Mouse (Mus musculus): ENCODE results near the gene Sipa1l2. TPM values are rescaled to one million over a fixed set of nuclear protein-coding genes. Genes with fewer than 3 reads are reported as not detected.
A peak's percentile ranks its signal among the peaks of the same experiment; 100 is the strongest.

Sipa1l2 gene
- polyA plus RNA-seq, 1 experiment from 2014 or later: 11.6 TPM

DNA sequence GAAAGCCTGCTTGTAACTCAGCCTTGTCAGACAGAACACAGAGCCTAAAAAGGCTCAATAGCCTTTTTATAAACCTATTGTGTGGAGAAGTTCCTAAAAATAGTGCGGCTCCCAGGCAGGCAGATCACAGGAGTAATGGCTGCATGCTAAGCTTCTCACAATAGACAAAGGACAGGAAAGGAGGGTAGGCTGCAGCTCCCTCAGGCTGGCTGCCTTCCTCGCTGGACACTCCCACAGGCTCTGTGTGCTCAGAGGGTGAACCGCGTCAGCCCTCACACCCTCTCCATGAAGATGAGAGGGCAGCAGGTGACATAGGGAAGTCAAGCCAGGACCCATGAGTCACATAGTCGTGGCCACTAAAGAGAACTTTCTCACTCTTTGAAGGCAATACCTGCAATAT, 55.7 kb downstream of the Sipa1l2 start:
- Histone ChIP-seq H3K27ac (ENCODE audit: low read depth, low read length) (peak overlapping the region; percentile 42; the same call in 1 of the 2 replicates), H3K36me3 (ENCODE audit: control insufficient read depth, insufficient read depth, low read length) (no peaks in the 10 kb centered on the region), H3K4me1 (ENCODE audit: control insufficient read depth, insufficient read depth, low read length) (peaks cover 20% of the 10 kb centered on the region), H3K4me2 (ENCODE audit: low read depth) (no peak overlapping the region), H3K9me3 (ENCODE audit: control insufficient read depth, low read length) (no peaks in the 10 kb centered on the region), H3K27me3 (ENCODE audit: control insufficient read depth, insufficient read depth, low read length) (no peaks in the 10 kb centered on the region), H3K4me3 (ENCODE audit: low read depth, low read length) (no peak overlapping the region), H3K9ac (ENCODE audit: low read length) (no peak overlapping the region)
- ATAC-seq (ENCODE audit: insufficient read depth, low FRiP score, low TSS enrichment) (no peak), DNase-seq (ENCODE audit: low spot score) (no peak)
- WGBS: 16% methylated on average over 5 of the region's 5 CpGs

DNA sequence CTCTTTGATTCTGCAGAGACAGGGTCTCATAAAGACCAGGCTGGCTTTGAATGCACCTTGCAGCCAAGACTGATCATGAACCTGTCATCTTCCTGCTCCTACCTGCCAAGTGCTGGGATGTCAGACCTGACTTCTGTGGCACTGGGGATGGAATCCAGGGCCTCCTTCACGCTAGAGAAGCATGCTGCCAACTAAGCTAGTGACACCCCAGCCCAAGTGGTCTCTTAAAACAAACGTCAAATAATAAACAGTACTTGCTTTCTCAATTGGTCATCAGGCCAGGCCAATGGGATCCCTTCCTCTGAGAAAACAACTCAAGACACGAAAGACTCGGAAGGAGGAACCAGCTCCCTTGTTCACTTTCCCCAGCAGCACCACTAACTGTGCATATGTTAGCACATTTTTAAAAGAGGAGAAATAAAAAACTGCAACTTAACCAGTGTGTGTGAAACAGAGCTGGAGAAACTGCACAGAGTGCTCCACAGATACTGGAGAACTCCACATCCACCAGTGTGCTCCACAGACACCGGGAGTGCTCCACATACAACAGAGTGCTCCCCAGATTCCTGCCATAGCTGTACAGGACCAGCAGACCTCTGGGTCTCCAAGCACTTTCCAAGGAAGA, 56.3 kb downstream of the Sipa1l2 start:
- no peaks in the 10 kb centered on the region for H3K9me3 ChIP-seq (ENCODE audit: control insufficient read depth, low read length)
- no peak overlapping the region for H3K4me3 ChIP-seq (ENCODE audit: low read depth, low read length)
- H3K27me3 ChIP-seq (ENCODE audit: control insufficient read depth, insufficient read depth, low read length): no peaks in the 10 kb centered on the region
- no peak overlapping the region for H3K9ac ChIP-seq (ENCODE audit: low read length)
- DNase-seq (ENCODE audit: low spot score) (no peak), ATAC-seq (ENCODE audit: insufficient read depth, low FRiP score, low TSS enrichment) (no peak)
- H3K4me1 ChIP-seq (ENCODE audit: control insufficient read depth, insufficient read depth, low read length): peaks cover 20% of the 10 kb centered on the region
- no peaks in the 10 kb centered on the region for H3K36me3 ChIP-seq (ENCODE audit: control insufficient read depth, insufficient read depth, low read length)
- H3K27ac ChIP-seq (ENCODE audit: low read depth, low read length): peak overlapping the region; percentile 42; the same call in 1 of the 2 replicates
- 58% methylated on average over 5 of the region's 5 CpGs for WGBS
- H3K4me2 ChIP-seq (ENCODE audit: low read depth): no peak overlapping the region

DNA sequence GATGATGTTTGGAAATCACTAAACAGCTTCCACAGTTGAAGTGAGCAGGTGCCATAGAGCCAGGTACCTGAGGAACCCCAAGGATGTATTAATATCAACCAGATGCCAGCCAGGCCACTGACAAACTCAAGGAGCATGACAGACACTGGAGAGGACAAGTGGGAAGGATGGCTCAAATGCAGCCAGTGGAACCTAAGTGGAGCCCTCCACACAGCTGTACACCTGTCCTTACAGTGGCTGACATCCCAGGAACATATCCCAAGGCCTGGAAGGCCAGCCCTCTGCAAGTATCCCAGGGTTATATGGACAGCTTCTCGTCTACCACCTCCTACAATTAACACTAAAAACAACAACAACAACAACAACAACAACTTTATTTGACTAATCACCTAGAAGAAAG, 57.0 kb downstream of the Sipa1l2 start:
- no peak for ATAC-seq (ENCODE audit: insufficient read depth, low FRiP score, low TSS enrichment)
- DNase-seq (ENCODE audit: low spot score): no peak
- H3K4me3 ChIP-seq (ENCODE audit: low read depth, low read length): no peak overlapping the region
- H3K9me3 ChIP-seq (ENCODE audit: control insufficient read depth, low read length): no peaks in the 10 kb centered on the region
- no peak overlapping the region for H3K4me2 ChIP-seq (ENCODE audit: low read depth)
- WGBS: 81% methylated on average over 1 of the region's 1 CpGs
- peaks cover 20% of the 10 kb centered on the region for H3K4me1 ChIP-seq (ENCODE audit: control insufficient read depth, insufficient read depth, low read length)
- no peak overlapping the region for H3K9ac ChIP-seq (ENCODE audit: low read length)
- no peak overlapping the region for H3K27ac ChIP-seq (ENCODE audit: low read depth, low read length)
- no peaks in the 10 kb centered on the region for H3K27me3 ChIP-seq (ENCODE audit: control insufficient read depth, insufficient read depth, low read length)
- H3K36me3 ChIP-seq (ENCODE audit: control insufficient read depth, insufficient read depth, low read length): no peaks in the 10 kb centered on the region

DNA sequence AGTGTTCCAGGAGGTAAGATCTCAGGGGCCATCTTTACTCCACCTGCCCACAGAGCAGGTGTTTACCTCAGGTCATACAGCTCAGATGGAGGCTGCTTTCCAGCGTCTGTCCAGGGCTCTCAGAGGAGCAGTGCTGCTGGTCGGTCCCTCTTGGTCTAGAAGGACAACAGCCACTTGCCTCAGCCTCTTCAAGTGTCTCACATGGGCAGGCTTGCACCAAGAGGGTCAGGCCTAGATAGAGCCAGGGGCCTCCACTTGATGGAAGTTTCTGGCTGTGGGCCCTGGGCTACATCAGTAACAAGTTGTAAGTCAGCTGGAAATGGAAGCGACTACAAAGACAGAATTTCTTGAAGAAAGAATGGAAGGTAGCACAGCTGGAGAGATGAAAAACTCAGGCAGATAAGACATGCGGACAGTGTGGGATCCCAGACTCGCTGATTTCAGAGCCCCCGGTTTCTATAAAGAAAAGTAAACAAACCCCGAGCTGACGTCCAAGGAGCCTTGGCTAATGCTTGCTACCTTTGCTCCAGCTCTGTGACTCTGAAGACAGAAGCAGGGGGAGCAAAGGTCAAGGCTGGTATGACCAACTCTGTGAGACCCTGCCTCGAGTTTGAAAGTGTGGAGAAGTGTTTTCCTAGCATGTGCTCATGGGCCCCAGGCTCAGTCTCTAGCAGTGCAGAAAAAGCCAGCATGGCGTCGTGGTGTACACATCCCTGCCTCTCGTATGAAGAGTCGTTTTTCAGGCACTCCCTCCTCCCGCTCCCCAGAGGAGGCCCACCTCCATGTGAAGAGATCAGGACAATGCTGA, 58.5 kb downstream of the Sipa1l2 start:
- no peaks in the 10 kb centered on the region for H3K9me3 ChIP-seq (ENCODE audit: control insufficient read depth, low read length)
- H3K4me2 ChIP-seq (ENCODE audit: low read depth): no peak overlapping the region
- H3K36me3 ChIP-seq (ENCODE audit: control insufficient read depth, insufficient read depth, low read length): no peaks in the 10 kb centered on the region
- H3K4me1 ChIP-seq (ENCODE audit: control insufficient read depth, insufficient read depth, low read length): peaks cover 16% of the 10 kb centered on the region
- no peak overlapping the region for H3K4me3 ChIP-seq (ENCODE audit: low read depth, low read length)
- WGBS: 68% methylated on average over 14 of the region's 14 CpGs
- no peak; the same call in 1 of the 2 replicates for ATAC-seq (ENCODE audit: insufficient read depth, low FRiP score, low TSS enrichment)
- no peak overlapping the region for H3K27ac ChIP-seq (ENCODE audit: low read depth, low read length)
- no peak for DNase-seq (ENCODE audit: low spot score)
- no peaks in the 10 kb centered on the region for H3K27me3 ChIP-seq (ENCODE audit: control insufficient read depth, insufficient read depth, low read length)
- H3K9ac ChIP-seq (ENCODE audit: low read length): no peak overlapping the region

DNA sequence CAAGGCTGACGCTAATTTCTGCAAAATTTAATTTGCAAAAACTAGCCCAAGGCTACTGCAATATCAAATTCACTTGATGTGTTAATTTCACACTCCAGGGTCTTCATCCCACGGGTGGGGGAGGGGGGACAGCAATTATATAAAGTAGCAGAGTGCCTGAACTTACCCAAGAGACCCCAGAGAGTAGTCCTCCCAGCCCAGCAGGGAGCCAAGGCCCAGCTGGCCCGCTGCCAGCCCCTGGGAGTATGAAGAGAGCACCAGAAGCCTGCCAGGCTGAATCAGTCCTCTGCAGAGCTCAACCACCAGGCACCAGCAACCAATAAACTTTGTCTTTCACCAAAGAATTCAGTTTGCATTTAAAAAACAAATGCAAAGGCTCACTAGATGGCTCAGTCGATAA, 59.8 kb downstream of the Sipa1l2 start:
- H3K4me2 ChIP-seq (ENCODE audit: low read depth): no peak overlapping the region
- no peak overlapping the region for H3K27ac ChIP-seq (ENCODE audit: low read depth, low read length)
- 32% methylated on average over 4 of the region's 4 CpGs for WGBS

DNA sequence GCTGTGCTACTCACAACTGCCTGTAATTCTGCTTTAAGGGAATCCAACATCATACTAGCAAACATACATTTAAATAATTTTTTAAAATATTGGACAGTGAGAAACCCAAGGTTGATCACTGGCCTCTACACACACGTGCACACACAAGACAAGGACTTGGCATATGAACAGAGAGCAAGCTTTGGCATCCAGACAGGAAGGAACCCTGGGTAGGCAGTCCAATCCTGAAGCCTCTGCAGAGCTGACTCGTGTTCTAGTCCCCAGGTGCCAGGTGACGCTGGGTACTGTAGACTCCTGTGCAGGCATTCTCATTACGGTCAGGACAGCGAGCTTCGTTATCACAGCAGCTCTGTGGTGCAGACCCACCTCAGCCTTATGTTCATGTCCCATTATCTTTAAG, 60.4 kb downstream of the Sipa1l2 start:
- no peaks in the 10 kb centered on the region for H3K36me3 ChIP-seq (ENCODE audit: control insufficient read depth, insufficient read depth, low read length)
- H3K27ac ChIP-seq (ENCODE audit: low read depth, low read length): no peak overlapping the region
- H3K4me2 ChIP-seq (ENCODE audit: low read depth): no peak overlapping the region
- no peak for ATAC-seq (ENCODE audit: insufficient read depth, low FRiP score, low TSS enrichment)
- no peak overlapping the region for H3K9ac ChIP-seq (ENCODE audit: low read length)
- no peak overlapping the region for H3K4me3 ChIP-seq (ENCODE audit: low read depth, low read length)
- DNase-seq (ENCODE audit: low spot score): no peak
- H3K4me1 ChIP-seq (ENCODE audit: control insufficient read depth, insufficient read depth, low read length): peaks cover 27% of the 10 kb centered on the region
- no peaks in the 10 kb centered on the region for H3K9me3 ChIP-seq (ENCODE audit: control insufficient read depth, low read length)
- WGBS: 91% methylated on average over 6 of the region's 6 CpGs
- H3K27me3 ChIP-seq (ENCODE audit: control insufficient read depth, insufficient read depth, low read length): no peaks in the 10 kb centered on the region

More for the DNA sequence above, 59.8 kb downstream of the Sipa1l2 start:
- no peak for ATAC-seq (ENCODE audit: insufficient read depth, low FRiP score, low TSS enrichment)
- peaks cover 22% of the 10 kb centered on the region for H3K4me1 ChIP-seq (ENCODE audit: control insufficient read depth, insufficient read depth, low read length)
- DNase-seq (ENCODE audit: low spot score): peak; percentile 54
- no peaks in the 10 kb centered on the region for H3K27me3 ChIP-seq (ENCODE audit: control insufficient read depth, insufficient read depth, low read length)
- no peaks in the 10 kb centered on the region for H3K36me3 ChIP-seq (ENCODE audit: control insufficient read depth, insufficient read depth, low read length)
- no peak overlapping the region for H3K9ac ChIP-seq (ENCODE audit: low read length)
- no peak overlapping the region for H3K4me3 ChIP-seq (ENCODE audit: low read depth, low read length)
- no peaks in the 10 kb centered on the region for H3K9me3 ChIP-seq (ENCODE audit: control insufficient read depth, low read length)

DNA sequence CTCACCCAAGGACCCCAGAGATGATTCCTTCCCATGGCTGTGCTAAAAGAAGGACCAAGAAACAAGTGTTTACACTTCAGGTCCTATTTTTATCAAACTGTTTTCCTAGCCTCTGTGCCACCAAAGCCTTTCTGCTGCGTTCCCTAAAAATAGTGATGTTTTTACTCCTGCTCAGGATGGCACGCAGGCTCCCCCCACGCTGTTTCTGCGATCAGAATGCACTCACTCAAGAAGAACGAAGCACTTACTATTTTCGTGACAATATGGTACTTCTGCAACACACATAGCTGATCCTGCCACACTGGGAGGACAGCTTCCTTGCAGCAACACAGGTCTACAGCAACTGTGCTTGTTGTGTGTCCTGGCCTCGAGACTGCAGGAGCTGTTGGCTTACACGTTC, 62.3 kb downstream of the Sipa1l2 start:
- H3K4me3 ChIP-seq (ENCODE audit: low read depth, low read length): no peak overlapping the region
- H3K4me1 ChIP-seq (ENCODE audit: control insufficient read depth, insufficient read depth, low read length): peaks cover 18% of the 10 kb centered on the region
- no peak overlapping the region for H3K27ac ChIP-seq (ENCODE audit: low read depth, low read length)
- no peaks in the 10 kb centered on the region for H3K9me3 ChIP-seq (ENCODE audit: control insufficient read depth, low read length)
- no peaks in the 10 kb centered on the region for H3K27me3 ChIP-seq (ENCODE audit: control insufficient read depth, insufficient read depth, low read length)
- 82% methylated on average over 8 of the region's 8 CpGs for WGBS
- no peaks in the 10 kb centered on the region for H3K36me3 ChIP-seq (ENCODE audit: control insufficient read depth, insufficient read depth, low read length)
- H3K9ac ChIP-seq (ENCODE audit: low read length): no peak overlapping the region
- ATAC-seq (ENCODE audit: insufficient read depth, low FRiP score, low TSS enrichment) (no peak), DNase-seq (ENCODE audit: low spot score) (no peak)
- H3K4me2 ChIP-seq (ENCODE audit: low read depth): no peak overlapping the region

DNA sequence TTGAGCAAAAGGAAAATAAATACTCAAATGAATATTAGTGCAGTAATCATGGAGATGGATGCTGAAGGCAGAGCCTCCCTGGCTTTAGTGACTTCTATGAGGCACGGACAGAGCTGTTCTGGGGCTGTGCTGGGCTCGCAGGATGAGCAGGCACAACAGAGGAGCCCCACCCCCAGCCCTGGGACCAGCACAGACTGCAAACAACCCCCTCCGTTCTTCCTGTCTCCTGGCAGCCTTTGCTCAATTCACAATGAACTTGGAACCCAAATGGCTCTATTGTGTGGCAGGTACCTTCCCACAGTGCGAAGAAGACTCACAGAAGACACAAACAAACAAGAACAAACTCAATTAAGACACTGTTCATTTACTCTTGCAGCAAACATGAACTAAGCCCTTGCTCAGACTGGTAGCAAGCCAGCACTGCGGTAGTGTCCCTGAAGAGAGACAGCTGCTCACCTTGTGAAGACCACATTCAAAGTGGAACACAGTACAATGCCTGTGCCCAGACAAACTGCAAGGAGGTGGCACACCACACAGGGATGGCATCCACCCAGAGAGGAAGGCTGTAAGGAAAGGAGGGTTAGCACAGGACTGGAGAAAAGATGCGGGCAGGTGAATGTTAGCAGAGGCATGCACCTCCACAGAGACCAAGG, 64.9 kb downstream of the Sipa1l2 start:
- Histone ChIP-seq H3K4me1 (ENCODE audit: control insufficient read depth, insufficient read depth, low read length) (peaks cover 15% of the 10 kb centered on the region), H3K4me2 (ENCODE audit: low read depth) (no peak overlapping the region), H3K4me3 (ENCODE audit: low read depth, low read length) (no peak overlapping the region), H3K9me3 (ENCODE audit: control insufficient read depth, low read length) (no peaks in the 10 kb centered on the region), H3K9ac (ENCODE audit: low read length) (no peak overlapping the region), H3K27me3 (ENCODE audit: control insufficient read depth, insufficient read depth, low read length) (no peaks in the 10 kb centered on the region), H3K27ac (ENCODE audit: low read depth, low read length) (no peak overlapping the region), H3K36me3 (ENCODE audit: control insufficient read depth, insufficient read depth, low read length) (no peaks in the 10 kb centered on the region)
- DNase-seq (ENCODE audit: low spot score): no peak
- WGBS: 36% methylated on average over 6 of the region's 6 CpGs
- no peak for ATAC-seq (ENCODE audit: insufficient read depth, low FRiP score, low TSS enrichment)

Data from neural tube, embryonic 11.5 days (tissue).